Mouse (Mus musculus): Measurements from ENCODE around the gene Ccnl2. TPM values are rescaled to one million over a fixed set of nuclear protein-coding genes. Genes with fewer than 3 reads are reported as not detected.
"Not testable (repeated sequence)": the region's sequence is repeated elsewhere in the genome, so short reads cannot be mapped to it uniquely, and the experiment has no call there.

The Ccnl2 gene
- total RNA-seq, 2 experiments from 2014 or later = 153 to 155 TPM

DNA sequence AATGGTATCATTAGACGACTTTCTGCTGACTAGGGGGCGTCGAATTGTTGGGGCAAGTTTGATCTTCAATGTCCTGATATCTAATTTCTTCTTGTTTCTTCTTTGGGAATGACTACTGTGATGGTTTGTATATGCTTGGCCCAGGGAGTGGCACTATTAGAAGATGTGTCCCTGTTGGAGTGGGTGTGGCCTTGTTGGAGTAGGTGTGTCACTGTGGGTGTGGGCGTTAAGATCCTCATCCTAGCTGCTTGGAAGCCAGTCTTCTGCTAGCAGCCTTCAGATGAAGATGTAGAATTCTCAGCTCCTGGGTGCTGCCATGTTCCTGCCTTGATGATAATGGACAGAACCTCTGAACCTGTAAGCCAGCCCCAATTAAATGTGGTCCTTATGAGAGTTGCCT, 23.5 kb upstream of the Ccnl2 start:
- DNase-seq (ENCODE audit: low spot score in 2 of 2) = not testable (repeated sequence)

DNA sequence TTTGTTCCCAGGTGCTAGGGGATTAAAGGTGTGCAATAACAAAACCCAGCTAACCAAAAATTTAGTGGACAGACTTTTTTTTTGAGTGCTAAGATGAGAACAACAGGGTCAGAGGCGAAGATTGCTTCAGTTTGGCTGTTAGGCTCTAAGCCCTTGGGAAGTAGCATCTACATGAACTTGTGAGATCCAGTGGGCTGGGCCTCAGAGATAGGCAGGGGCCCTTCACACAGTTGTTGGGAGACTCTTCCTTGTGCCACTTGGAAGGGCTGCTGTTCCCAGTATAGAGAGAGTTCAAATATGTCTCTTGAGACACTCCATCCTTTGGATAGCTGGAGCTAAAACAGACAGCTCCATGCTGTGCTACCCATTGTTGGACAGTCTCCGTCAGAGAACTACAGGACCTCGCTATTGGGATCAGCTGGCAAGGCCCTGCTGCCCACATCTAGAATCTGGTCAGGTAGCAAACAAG, 22.2 kb upstream of the Ccnl2 start, which contains the start of gene Ankrd65:
Gene Ankrd65, plus strand, starts transcription at position 419 of the 469 bp plus-strand sequence.
- no peak for DNase-seq (ENCODE audit: low spot score in 2 of 2)

DNA sequence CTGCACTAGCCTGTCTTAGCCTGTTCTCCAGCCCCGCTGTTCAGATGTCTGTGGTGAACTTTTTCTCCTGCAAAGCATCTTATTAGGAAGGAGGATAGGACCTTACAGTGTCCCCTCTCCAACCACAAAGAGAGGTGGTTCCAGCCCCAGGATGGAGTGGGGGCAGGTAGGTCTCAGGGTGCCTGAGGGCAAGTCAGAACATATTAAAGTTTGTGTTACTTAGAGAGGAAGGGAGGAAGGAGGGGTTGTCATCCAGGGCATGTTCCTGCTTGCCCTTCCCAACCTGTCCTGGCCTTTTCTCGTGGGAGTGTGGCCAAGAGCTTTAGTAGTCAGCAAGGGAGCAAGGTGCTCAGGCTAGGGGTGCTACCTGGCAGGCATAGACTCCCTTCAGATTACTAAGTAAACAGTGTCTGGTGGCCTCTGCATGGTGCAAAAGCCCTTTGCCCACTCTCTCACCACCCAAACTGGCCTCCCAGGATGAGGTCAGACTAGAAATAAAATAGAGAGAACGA, 21.6 kb upstream of the Ccnl2 start:
- no peak for DNase-seq (ENCODE audit: low spot score in 2 of 2)

DNA sequence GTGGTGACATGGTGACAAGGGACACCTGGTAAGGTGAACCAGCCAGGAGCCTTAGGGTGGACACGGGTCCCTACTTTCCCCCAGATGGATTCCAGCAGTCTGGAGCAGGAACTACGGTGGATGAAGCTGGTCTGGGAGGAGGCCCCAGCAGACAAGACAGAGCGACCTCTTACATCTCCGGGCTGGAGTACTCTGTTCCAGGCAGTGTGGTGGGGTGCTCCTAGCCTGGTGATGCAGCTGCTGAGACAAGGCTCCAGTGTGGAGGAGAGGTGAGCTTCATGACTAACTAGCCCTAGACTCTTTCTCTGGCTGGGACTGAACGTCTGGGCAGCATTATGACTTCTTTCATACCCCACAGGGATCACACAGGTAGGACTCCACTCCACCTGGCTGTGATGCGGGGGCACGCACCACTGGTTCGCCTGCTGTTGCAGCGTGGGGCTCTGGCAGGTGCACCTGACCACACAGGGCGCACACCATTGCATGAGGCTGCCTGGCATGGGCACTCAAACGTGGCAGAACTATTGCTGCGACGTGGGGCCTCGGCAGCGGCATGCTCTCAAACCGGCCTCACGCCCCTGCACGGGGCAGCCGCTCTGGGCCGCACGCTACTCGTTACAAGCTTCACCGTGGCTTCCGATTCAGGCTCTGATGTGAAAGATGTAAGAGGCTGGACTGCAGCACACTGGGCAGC, 20.9 kb upstream of the Ccnl2 start:
- DNase-seq (ENCODE audit: low spot score in 2 of 2) = no peak

DNA sequence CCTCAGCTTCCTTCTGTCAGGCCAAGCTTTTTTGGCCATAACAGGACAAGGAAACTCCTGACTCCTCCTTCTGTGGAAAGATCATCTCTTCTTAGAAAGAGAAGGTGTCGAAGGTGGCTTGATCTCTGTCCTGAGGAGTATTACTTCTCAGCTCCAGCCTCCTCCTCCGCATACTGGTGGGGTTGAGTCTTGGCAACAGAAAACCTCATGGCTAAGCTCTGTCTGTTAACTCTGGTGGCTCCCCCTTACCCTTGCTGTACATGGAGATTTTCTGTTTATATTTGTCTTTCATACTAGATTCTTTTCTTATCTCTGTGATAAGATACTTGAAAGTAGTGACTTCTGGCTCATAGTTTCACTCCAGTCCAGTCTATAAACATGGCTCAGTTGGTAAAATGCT, 18.6 kb upstream of the Ccnl2 start:
- no peak for DNase-seq (ENCODE audit: low spot score in 2 of 2)

DNA sequence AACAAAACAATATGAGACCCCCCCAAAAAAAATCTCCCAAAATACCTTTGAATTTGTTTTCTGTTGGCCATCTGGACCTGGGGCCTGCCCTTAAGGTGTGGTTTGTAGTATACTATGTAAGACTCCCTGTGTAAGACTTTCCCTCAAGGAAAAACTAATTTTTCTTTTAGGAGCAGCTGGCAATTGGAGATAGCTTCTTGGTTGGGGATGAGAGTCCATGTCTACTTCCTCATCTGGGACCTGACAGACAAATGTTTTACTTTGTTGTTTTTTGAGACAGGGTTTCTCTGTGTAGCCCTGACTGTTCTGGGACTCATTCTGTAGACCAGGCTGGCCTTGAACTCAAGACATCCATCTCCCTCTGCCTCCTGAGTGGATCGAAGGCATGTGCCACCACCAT, 10.2 kb upstream of the Ccnl2 start:
- no peak for DNase-seq (ENCODE audit: low spot score in 2 of 2)

DNA sequence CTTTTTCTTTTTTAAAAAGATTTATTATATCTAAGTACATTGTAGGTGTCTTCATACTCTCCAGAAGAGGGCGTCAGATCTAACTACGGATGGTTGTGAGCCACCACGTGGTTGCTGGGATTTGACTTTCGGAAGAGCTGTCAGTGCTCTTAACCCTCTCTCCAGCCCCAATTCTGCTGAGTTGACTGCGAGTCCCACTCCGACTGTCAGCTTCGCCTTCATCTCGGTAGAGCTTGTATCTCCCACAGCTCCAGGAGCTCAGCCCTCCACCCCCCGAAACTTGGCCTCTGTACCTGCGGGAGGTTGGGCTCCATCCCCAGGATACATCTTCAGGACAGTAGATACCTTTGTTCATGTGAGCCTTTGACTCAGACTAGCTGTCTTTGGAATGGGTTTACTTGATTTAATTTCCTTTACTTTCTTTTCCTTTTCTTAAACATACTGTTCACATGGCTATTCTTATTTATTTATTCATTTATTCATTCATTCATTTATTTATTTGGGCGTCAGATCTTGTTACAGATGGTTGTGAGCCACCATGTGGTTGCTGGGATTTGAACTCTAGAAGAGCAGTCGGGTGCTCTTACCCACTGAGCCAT, 9.4 kb upstream of the Ccnl2 start, which contains the start of gene Mrpl20:
Gene Mrpl20, plus strand, starts transcription at position 138 of the 599 bp plus-strand sequence.
- no peak for DNase-seq (ENCODE audit: low spot score in 2 of 2)

DNA sequence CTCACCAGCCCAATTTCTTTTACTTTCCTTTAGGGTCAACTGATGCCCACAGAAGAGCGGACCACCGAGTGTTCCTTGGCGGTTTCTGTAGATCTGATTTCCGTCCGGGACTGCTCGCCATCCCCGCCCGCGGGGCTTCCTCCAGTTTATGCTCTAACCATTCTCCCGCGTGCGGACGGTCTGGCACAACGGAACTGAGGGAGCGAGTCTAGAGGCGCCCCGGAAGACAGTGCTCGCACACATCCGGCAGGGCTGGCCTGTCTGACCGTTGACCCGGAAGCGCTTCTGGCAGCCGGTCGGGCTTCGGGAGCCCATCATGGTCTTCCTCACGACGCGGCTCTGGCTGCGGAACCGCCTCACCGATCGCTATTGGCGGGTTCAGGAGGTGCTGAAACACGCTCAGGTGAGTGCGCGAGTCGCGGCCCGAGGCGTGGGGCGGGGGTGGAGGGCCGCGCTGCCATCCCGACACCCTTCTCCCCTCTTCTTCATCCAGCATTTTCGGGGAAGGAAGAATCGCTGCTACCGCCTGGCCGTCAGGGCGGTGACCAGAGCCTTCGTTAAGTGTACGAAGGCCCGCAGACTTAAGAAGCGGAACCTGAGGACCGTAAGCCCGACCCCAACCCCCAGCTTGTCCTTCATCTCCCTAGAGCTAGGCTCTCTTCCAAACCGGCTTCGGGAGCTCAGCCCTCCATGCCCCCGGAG, 8.8 kb upstream of the Ccnl2 start:
- DNase-seq (ENCODE audit: low spot score in 2 of 2) = peak; percentile 92

DNA sequence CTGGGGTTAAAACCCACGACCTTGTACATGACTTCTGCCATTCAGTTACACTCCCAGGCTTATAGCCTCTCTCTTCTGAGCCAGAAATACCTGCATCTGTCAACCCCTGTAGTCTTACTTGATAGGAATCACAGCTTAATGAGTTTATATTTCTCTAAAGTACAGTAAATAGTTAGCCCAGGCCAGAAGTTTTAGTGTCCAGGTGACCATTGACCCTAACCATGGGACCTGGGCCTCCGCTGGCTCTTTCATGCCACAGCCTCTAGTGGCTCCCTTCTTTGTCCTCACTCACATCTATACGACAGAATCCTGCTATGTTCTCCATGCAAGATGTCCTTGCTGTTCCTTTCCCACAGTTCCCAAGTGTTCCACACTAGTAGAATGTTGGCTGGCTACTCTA, 4.4 kb upstream of the Ccnl2 start:
- no peak for DNase-seq (ENCODE audit: low spot score in 2 of 2)

DNA sequence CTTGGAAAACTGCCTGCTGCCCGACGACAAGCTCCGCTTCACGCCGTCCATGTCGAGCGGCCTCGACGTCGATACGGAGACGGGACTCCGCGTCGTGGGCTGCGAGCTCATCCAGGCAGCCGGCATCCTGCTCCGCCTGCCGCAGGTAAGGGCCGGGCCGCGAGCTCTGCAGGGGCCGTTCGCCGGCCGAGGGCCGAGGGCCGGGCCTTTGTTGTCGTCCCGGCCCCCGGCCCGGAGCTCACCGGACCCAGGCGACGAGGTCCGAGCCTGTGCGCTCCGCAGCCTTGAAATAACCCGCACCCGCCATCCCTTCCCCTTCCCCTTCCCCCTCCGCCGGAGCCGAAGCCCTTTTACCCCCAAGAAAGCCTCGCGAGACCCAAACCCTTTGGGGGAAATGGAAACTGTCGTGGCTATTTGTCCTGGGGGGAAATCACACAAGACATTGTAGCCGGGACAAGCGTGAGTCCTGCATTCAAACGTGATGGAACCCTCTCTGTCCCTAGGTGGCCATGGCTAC, 434 bp downstream of the Ccnl2 start:
- DNase-seq (ENCODE audit: low spot score in 2 of 2) = no peak

DNA sequence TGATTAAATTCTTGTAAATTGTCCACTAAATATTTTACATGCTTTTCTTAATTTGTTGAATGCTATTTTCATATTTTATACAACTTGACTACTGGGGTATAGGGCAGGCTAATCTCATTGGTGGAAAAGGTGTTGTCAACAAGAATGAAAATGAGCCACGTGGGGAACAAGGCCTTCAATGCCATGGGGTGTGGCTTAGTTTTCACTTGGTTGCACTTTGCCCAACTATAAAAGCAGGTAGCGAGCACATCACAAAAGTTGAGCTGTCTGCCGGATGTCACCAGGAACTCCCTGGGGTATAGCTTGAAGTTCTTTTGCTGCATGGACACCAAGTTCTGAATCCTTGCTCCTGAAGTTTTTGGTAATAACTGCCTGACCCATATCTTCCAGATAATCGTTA, 5.2 kb downstream of the Ccnl2 start:
- DNase-seq (ENCODE audit: low spot score in 2 of 2) = no peak

DNA sequence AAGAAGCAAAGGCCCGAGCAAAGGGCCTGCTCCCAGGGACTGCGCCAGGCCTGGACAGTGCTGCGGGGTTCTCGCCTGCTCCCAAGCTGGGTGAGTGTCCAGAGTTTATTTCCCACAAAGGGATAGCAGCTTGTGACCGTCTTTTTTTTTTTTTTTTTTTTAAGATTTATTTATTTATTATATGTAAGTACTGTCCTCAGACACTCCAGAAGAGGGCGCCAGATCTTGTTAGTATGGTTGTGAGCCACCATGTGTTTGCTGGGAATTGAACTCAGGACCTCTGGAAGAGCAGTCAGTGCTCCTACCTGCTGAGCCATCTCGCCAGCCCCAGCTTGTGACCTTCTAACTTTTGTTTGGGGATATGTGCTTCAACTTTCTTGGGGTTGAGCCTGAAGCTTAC, 8.7 kb downstream of the Ccnl2 start:
- no peak for DNase-seq (ENCODE audit: low spot score in 2 of 2)

DNA sequence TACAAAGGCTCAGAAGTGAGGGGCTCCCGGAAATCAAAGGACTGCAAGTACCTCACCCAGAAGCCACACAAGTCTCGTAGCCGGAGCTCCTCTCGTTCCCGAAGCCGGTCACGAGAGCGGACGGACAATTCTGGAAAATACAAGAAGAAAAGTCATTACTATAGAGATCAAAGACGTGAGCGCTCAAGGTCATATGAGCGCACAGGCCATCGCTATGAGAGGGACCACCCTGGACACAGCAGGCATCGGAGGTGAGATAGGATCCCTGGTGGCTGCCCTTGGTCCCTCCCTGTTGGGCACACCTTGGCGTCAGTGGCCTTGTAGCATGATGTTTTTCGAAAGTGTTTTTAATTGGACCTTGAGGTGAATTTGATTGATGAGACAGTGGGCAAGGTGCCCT, 11.2 kb downstream of the Ccnl2 start:
- DNase-seq (ENCODE audit: low spot score in 2 of 2) = no peak

DNA sequence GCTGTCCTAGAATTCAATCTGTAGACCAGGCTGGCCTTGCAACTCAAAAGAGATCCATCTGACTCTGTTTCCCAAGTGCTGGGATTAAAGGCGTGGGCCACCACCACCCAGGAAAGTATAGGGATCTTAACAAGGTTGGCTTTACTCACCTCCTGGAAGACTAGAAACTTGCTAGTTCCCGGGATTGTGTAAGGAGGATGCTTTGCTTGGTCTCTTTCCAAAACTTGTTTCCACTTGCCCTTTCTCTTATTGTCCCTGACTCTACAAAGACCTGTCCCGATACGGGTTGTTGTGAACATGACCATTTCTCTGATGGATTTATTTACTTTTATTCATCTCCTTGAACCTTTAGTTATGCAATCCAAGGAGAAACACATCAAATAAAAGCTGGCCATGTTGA, 17.6 kb downstream of the Ccnl2 start:
- DNase-seq (ENCODE audit: low spot score in 2 of 2) = no peak

DNA sequence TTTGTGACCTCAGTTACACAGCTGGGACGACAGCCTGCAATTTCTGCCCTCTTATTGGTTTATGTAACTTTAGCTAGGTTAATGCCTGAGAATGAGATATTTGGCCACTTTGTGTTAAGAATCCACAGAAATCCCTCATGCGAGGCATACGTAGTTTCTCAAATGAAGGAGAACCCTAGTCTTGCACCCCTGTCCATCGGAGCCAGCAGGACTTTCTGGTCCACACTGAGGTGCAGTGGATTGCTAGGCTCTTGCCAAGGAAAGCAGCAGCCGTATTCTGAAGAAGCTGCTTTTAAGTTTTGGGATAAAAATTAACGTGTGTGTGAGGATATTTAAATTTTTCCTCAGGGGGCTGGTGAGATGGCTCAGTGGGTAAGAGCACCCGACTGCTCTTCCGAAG, 18.3 kb downstream of the Ccnl2 start:
- no peak for DNase-seq (ENCODE audit: low spot score in 2 of 2)

DNA sequence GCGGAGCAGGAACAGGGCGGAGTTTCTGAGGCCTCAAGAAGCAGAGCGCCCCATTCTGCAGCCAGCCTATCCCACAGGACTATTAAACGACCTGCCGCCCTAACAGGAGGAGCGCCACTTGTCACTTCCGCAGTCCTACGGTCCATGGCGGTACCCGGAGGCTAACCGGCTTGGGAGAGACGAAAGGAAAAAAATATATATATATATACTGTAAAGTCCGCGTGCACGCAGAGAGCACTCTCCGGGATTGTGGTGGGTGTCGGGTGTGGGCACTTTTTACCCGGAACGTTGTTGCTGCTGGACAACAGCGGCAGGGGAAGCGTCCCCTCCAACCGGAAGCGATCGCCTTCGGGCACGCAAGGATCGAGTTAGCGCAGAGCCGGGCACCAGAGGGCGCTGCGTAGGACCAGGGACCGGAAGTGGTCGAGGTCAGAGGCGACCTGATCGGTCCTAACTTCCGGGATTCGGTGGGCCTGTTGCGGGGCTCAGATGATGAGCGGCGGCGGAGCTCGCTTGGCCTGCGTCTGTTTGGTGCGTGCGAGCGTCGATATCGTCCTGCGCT, 19.0 kb downstream of the Ccnl2 start, which contains the start of gene Aurkaip1:
Gene Aurkaip1, plus strand, starts transcription at position 68 of the 562 bp plus-strand sequence.
- peak; percentile 86 to 95 for DNase-seq (ENCODE audit: low spot score in 2 of 2)

DNA sequence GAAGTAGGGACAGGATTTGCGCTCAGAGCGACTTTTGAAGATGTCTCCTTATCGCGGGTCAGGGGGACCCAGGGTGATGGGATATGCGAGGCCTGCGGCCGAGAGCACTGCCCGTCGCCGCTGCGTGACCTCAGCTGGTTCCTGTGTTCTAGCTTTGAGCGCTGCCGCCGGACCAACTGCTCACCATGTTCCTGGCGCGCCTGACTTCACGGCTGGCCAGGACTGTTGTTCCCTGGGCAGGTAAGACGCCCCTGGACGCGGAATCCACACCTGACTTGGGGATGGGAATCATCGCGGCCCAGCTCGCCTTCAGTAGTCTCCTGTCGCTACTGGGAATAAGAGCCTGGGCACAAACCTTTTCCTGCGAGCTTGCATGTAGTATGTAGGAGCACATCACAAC, 19.5 kb downstream of the Ccnl2 start:
- DNase-seq (ENCODE audit: low spot score in 2 of 2) = no peak

DNA sequence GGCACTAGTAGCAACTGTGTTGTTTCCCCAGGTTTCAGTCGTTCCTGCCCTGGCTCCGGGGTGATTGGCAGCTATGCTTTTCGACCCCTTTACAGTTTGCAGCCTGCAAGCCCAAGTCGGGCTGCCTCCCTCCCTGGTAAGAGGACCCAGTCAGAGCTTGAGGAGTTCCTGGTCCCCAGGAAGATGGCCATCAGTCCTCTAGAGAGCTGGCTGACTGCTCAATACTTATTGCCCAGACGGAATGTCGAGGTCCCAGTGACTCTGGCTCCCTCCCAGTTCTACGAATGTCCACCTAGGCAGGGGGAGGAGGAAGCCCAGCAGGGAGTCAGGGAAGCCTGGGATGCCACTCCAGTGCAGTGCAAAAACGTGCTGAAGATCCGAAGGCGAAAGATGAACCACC, 20.0 kb downstream of the Ccnl2 start:
- no peak for DNase-seq (ENCODE audit: low spot score in 2 of 2)

DNA sequence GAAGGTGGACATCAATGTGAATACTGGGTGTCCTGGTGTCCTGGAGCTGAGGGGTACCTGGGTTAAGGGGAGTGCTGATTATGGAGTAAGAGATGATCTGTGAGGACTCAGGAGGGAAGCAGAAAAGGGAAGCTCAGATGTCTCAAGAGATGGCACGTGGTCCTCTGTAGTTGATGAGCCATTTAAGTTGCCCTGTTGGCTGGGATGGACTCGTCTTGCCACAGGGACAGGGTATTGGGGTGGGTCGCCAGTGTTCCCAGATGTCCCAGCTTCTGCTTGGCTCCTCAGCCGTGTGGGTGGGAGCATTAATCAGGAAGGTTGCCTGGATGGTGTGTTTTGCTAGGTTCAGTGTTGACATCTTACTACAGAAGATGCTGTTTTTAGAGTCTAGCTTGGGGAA, 20.9 kb downstream of the Ccnl2 start:
- DNase-seq (ENCODE audit: low spot score in 2 of 2) = no peak

DNA sequence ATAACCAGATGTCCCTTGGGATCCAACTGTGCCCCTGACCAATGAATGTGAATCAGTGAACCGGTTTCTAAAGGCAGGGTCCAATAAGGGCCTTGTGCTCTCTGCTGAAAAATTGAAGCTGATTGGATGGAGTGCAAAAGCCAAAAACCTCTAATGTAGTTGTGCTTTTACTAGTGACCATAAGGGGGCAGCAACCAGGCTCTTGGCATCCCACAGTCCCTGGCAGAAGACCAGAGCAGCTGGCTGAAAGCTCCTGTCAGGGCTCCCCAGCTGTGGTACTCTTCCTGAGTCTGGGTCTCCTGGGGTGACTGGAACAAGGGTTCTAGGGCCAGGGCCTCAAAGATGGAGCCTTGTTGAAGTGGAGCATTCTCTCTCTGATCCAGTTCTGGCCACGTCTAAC, 21.5 kb downstream of the Ccnl2 start:
- DNase-seq (ENCODE audit: low spot score in 2 of 2) = peak in 1 of 2 experiments; percentile 69

DNA sequence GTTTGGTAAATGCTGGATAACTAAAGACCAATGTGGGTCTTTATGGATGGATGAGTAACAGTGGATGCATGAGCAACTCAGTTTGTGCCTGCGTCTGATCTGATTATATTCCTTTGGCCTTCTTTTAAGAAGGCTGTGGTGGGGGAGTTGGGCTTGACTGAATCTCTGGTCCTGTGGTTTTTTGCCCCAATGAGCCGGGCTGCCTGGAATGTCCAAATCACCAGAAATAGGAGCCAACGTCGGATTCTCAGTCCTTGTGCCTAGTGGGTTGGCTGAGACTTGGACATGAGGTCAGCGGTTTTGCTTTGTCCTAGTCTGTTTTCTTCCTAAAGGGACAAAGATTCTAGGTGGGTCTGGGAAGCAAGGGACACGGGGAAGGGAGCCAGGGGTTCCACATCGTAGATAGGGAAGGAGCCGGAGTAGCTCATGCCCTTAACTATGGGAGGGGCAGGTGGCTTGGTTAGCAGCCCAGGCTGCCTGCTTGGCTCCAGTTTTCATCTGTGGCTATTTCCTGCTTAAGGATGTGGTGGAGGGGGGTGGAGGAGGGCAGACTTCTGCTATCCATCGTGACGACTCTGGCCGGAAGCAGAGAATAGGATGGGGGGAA, 25.2 kb downstream of the Ccnl2 start:
- DNase-seq (ENCODE audit: low spot score in 2 of 2) = no peak
